Mouse (Mus musculus): ENCODE results near the gene Nedd1. TPM values are rescaled to one million over a fixed set of nuclear protein-coding genes. Genes with fewer than 3 reads are reported as not detected.

The Nedd1 gene
- polyA plus RNA-seq, 1 experiment from 2014 or later, result 55.0 TPM

- Histone ChIP-seq H3K4me3 (ENCODE audit: low read length) (no peak overlapping the region), H3K4me1 (replicated peaks; ENCODE audit: control insufficient read depth, insufficient read depth, low read length) (no peaks in the 10 kb centered on the region), H3K36me3 (ENCODE audit: control insufficient read depth, insufficient read depth, low read length) (no peaks in the 10 kb centered on the region), H3K27me3 (ENCODE audit: control insufficient read depth, insufficient read depth, low read depth, low read length) (no peaks in the 10 kb centered on the region), H3K4me2 (ENCODE audit: low read depth, low read length) (no peak overlapping the region), H3K9me3 (ENCODE audit: control insufficient read depth, low read length) (no peaks in the 10 kb centered on the region), H3K27ac (ENCODE audit: low read length) (no peak overlapping the region), H3K9ac (ENCODE audit: low read length) (no peak overlapping the region)
- 68% methylated on average over 4 of the region's 4 CpGs for WGBS
- no peak for ATAC-seq (ENCODE audit: low read depth)
Observed at GRCm38 (mm10) chr10:92653266-92653665, 69.0 kb downstream of the Nedd1 start.

GRCm38 (mm10) chr10:92652399-92652920, 69.8 kb downstream of the Nedd1 start:
- Histone ChIP-seq H3K36me3 (ENCODE audit: control insufficient read depth, insufficient read depth, low read length) (no peaks in the 10 kb centered on the region), H3K27me3 (ENCODE audit: control insufficient read depth, insufficient read depth, low read depth, low read length) (no peaks in the 10 kb centered on the region), H3K9ac (ENCODE audit: low read length) (no peak overlapping the region), H3K4me2 (ENCODE audit: low read depth, low read length) (no peak overlapping the region), H3K4me3 (ENCODE audit: low read length) (no peak overlapping the region), H3K9me3 (ENCODE audit: control insufficient read depth, low read length) (no peaks in the 10 kb centered on the region), H3K4me1 (replicated peaks; ENCODE audit: control insufficient read depth, insufficient read depth, low read length) (no peaks in the 10 kb centered on the region), H3K27ac (ENCODE audit: low read length) (no peak overlapping the region)
- WGBS, result 33% methylated on average over 3 of the region's 3 CpGs
- ATAC-seq (ENCODE audit: low read depth), result no peak

GRCm38 (mm10) chr10:92651266-92651665, 71.0 kb downstream of the Nedd1 start:
- Histone ChIP-seq H3K36me3 (ENCODE audit: control insufficient read depth, insufficient read depth, low read length) (no peaks in the 10 kb centered on the region), H3K27me3 (ENCODE audit: control insufficient read depth, insufficient read depth, low read depth, low read length) (no peaks in the 10 kb centered on the region), H3K9ac (ENCODE audit: low read length) (no peak overlapping the region), H3K9me3 (ENCODE audit: control insufficient read depth, low read length) (no peaks in the 10 kb centered on the region), H3K4me2 (ENCODE audit: low read depth, low read length) (no peak overlapping the region), H3K27ac (ENCODE audit: low read length) (no peak overlapping the region), H3K4me3 (ENCODE audit: low read length) (no peak overlapping the region), H3K4me1 (replicated peaks; ENCODE audit: control insufficient read depth, insufficient read depth, low read length) (no peaks in the 10 kb centered on the region)
- no peak for ATAC-seq (ENCODE audit: low read depth)
- WGBS, result 89% methylated on average over 3 of the region's 3 CpGs

GRCm38 (mm10) chr10:92649096-92649495, 73.1 kb downstream of the Nedd1 start:
- ATAC-seq (ENCODE audit: low read depth), result no peak
- Histone ChIP-seq H3K36me3 (ENCODE audit: control insufficient read depth, insufficient read depth, low read length) (no peaks in the 10 kb centered on the region), H3K27ac (ENCODE audit: low read length) (no peak overlapping the region), H3K9ac (ENCODE audit: low read length) (no peak overlapping the region), H3K27me3 (ENCODE audit: control insufficient read depth, insufficient read depth, low read depth, low read length) (no peaks in the 10 kb centered on the region), H3K4me1 (replicated peaks; ENCODE audit: control insufficient read depth, insufficient read depth, low read length) (no peaks in the 10 kb centered on the region), H3K4me3 (ENCODE audit: low read length) (no peak overlapping the region), H3K4me2 (ENCODE audit: low read depth, low read length) (no peak overlapping the region), H3K9me3 (ENCODE audit: control insufficient read depth, low read length) (no peaks in the 10 kb centered on the region)
- 57% methylated on average over 8 of the region's 8 CpGs for WGBS

GRCm38 (mm10) chr10:92647691-92648090, 74.5 kb downstream of the Nedd1 start:
- Histone ChIP-seq H3K36me3 (ENCODE audit: control insufficient read depth, insufficient read depth, low read length) (no peaks in the 10 kb centered on the region), H3K4me1 (replicated peaks; ENCODE audit: control insufficient read depth, insufficient read depth, low read length) (no peaks in the 10 kb centered on the region), H3K9ac (ENCODE audit: low read length) (no peak overlapping the region), H3K27ac (ENCODE audit: low read length) (no peak overlapping the region), H3K27me3 (ENCODE audit: control insufficient read depth, insufficient read depth, low read depth, low read length) (no peaks in the 10 kb centered on the region), H3K9me3 (ENCODE audit: control insufficient read depth, low read length) (no peaks in the 10 kb centered on the region), H3K4me3 (ENCODE audit: low read length) (no peak overlapping the region), H3K4me2 (ENCODE audit: low read depth, low read length) (no peak overlapping the region)
- WGBS, result 77% methylated on average over 2 of the region's 2 CpGs
- ATAC-seq (ENCODE audit: low read depth), result no peak

GRCm38 (mm10) chr10:92643995-92644394, 78.2 kb downstream of the Nedd1 start:
- Histone ChIP-seq H3K4me2 (ENCODE audit: low read depth, low read length) (no peak overlapping the region), H3K4me1 (replicated peaks; ENCODE audit: control insufficient read depth, insufficient read depth, low read length) (no peaks in the 10 kb centered on the region), H3K4me3 (ENCODE audit: low read length) (no peak overlapping the region), H3K9me3 (ENCODE audit: control insufficient read depth, low read length) (no peaks in the 10 kb centered on the region), H3K27ac (ENCODE audit: low read length) (no peak overlapping the region), H3K27me3 (ENCODE audit: control insufficient read depth, insufficient read depth, low read depth, low read length) (no peaks in the 10 kb centered on the region), H3K9ac (ENCODE audit: low read length) (no peak overlapping the region), H3K36me3 (ENCODE audit: control insufficient read depth, insufficient read depth, low read length) (no peaks in the 10 kb centered on the region)
- WGBS, result 42% methylated on average over 8 of the region's 8 CpGs
- ATAC-seq (ENCODE audit: low read depth), result no peak

- Histone ChIP-seq H3K9ac (ENCODE audit: low read length) (no peak overlapping the region), H3K4me3 (ENCODE audit: low read length) (no peak overlapping the region), H3K36me3 (ENCODE audit: control insufficient read depth, insufficient read depth, low read length) (no peaks in the 10 kb centered on the region), H3K27me3 (ENCODE audit: control insufficient read depth, insufficient read depth, low read depth, low read length) (no peaks in the 10 kb centered on the region), H3K9me3 (ENCODE audit: control insufficient read depth, low read length) (no peaks in the 10 kb centered on the region), H3K27ac (ENCODE audit: low read length) (no peak overlapping the region), H3K4me2 (ENCODE audit: low read depth, low read length) (no peak overlapping the region), H3K4me1 (replicated peaks; ENCODE audit: control insufficient read depth, insufficient read depth, low read length) (no peaks in the 10 kb centered on the region)
- no peak for ATAC-seq (ENCODE audit: low read depth)
Observed at GRCm38 (mm10) chr10:92641032-92641431, 81.2 kb downstream of the Nedd1 start.

Data from lung, embryonic 16.5 days (tissue).